Mouse (Mus musculus): ENCODE measurements at regions not wholly inside any gene's neighbourhood (a gene's known extent, or its start where the extent isn't known, plus 50 kb on each side); places are given as distances from the start of the nearest gene placed in this dataset.

DNA sequence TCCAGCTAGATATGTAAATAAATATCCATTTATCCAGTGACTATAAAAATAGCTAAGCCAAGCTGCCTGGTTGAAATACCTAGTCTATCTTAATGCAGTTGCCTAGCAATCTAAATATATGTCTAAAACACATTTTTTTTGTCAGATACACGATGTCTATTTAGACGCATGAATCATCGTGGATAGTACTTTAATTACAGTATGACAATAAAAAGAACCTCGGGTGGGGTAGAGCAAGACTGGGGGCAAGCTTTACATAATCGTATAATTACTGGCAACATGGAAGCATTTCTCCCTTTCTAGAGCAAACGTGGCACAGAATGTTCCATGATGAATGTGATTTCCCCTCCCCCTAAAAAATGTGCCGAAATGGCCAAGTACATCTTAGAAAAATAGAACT lies 180.4 kb downstream of the Gm19935 start:
- no peak for DNase-seq (ENCODE audit: low spot score in 2 of 2)

DNA sequence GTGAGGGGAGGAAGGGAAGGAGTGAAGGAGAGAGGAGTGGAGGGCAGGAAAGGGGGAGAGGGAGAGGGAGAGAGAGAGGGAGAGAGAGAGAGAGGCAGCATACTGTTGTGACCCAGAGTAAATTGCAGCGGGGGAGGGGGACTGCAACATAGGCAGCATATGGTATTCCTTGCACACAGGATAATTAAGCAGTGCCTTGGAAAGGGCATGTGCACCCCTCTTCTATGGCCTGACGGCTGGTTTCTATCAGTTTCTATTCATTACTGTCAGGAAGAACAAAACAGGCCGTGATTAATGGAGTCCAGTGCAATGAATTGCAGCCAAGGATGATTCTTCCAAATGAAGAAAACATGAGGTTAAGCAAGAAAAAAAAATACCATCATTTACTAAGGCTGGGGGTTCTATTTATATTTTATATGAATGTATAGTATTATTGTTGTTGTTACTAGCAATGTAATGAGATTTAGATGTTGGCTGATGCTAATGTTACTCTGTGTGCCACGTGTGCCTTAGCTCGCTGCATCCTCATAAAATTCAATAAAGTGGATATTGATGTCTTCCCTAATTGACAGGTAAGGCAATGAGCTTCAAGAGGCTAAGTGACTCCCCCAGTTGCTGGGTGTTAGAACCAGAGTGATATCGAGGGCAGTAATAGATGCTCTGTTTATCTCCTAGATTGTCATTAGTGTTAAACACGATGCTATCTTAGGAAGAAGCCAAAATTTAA lies 181.3 kb downstream of the Gm19935 start:
- no peak for DNase-seq (ENCODE audit: low spot score in 2 of 2)

GRCm38 (mm10) chr8:90630796-90631195 lies 186.4 kb downstream of the Gm19935 start:
- no peak for DNase-seq (ENCODE audit: low spot score in 2 of 2)

DNA sequence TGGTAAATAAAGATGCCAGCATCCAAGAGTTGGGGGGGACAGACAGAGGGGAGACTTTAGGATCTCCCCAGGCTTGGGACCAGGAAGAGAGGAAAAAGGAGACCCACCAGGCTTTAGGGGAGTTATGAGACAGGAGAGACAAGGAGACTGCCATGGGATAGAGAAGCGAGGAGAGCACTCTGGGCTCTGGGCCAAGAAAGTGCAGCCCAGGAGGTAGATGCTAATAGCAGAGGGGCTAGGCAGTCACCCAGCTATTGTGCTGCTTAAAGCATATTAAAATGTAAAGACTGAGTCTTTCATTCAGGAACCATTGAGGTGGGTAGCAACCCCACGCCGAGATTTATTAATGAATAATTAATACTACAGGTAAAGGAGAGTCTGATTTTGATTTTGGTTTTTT lies 208.8 kb downstream of the Gm19935 start:
- no peak for DNase-seq (ENCODE audit: low spot score in 2 of 2)

GRCm38 (mm10) chr8:90600946-90601695 lies 216.1 kb downstream of the Gm19935 start:
- DNase-seq (ENCODE audit: low spot score in 2 of 2): no peak

DNA sequence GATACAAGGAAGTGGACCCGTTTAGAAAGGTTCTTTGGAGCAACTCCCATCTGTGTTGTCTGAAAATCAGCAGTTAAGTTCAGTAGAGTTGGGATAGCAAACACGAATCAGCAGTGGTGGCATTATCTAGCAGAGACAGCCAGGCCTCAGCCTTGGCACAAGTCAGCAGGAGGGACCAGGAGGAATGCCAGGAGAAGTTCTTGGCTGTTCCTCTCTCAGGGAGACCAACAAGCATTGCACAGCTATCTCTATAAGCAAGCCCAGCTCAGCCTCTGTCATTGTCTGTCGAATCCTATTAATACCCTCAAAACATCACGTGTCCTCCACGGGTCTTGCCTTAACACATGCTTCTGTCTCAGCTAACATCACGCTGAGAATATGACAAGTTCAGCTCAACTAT lies 219.8 kb downstream of the Gm19935 start:
- no peak for DNase-seq (ENCODE audit: low spot score in 2 of 2)

GRCm38 (mm10) chr8:90579426-90579825 lies 231.3 kb upstream of the Tox3 start:
- no peak for DNase-seq (ENCODE audit: low spot score in 2 of 2)

GRCm38 (mm10) chr8:90576976-90577375 lies 228.8 kb upstream of the Tox3 start:
- DNase-seq (ENCODE audit: low spot score in 2 of 2): no peak

DNA sequence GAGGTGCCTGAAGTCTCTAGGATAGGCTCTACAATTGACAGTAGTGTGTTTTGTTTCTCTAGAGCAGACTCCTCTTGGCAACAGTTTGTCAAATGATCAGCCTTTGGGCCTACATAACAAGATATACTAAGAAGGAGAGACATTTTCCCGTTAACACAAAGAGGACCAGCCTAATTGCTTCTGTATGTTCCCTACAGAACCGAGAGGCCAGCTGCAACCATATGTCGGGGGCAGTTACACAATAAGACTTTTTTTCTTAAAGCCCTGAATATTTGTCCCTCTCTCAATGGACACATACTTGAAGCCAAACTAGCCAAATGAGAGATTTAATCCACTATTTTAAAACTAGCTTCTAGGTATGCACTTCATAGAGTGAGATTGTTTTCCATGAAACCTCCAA lies 226.5 kb upstream of the Tox3 start:
- no peak for DNase-seq (ENCODE audit: low spot score in 2 of 2)

GRCm38 (mm10) chr8:90556079-90556427 lies 207.9 kb upstream of the Tox3 start:
- DNase-seq (ENCODE audit: low spot score in 2 of 2): no peak

GRCm38 (mm10) chr8:90555415-90556078 lies 207.4 kb upstream of the Tox3 start:
- DNase-seq (ENCODE audit: low spot score in 2 of 2): no peak

GRCm38 (mm10) chr8:90547276-90547675 lies 199.1 kb upstream of the Tox3 start:
- DNase-seq (ENCODE audit: low spot score in 2 of 2): no peak

DNA sequence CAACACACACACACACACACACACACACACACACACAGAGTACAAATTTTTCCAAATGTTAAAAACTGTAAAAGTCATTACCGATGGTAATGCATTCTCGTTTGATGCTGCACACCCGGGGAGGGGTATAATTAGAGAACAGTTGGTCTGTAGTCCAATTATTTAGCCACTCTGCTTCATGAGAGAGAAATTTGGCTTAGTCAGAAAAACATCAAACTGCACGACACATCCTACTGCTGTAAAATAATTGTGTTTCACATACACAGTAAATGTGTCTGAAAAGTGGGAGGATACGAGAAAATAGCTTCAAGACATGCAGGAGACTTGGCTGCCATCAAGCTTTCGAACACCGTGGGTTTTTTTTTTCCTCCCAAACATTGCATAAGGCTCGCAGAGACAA lies 194.5 kb upstream of the Tox3 start:
- DNase-seq (ENCODE audit: low spot score in 2 of 2): no peak

DNA sequence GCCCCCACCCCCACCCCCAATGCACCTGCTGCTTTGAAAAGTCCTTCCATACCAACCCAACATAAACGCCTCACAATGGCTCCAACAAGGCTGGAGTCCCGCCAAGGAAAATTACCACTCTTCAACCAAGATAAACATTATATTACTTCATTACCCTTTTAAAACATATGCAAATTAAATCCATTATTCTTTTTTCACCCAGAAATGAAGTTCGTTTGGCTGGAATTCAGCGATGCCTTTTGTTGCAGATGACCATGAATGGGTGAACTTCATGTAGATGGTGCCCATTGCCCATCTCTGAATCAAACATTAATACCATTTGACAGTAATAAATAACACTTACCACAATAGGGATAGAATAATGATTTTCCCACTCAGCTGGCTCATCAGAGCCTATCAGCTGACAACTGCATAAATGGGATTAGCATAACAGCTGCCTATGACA lies 188.1 kb upstream of the Tox3 start:
- no peak for DNase-seq (ENCODE audit: low spot score in 2 of 2)

DNA sequence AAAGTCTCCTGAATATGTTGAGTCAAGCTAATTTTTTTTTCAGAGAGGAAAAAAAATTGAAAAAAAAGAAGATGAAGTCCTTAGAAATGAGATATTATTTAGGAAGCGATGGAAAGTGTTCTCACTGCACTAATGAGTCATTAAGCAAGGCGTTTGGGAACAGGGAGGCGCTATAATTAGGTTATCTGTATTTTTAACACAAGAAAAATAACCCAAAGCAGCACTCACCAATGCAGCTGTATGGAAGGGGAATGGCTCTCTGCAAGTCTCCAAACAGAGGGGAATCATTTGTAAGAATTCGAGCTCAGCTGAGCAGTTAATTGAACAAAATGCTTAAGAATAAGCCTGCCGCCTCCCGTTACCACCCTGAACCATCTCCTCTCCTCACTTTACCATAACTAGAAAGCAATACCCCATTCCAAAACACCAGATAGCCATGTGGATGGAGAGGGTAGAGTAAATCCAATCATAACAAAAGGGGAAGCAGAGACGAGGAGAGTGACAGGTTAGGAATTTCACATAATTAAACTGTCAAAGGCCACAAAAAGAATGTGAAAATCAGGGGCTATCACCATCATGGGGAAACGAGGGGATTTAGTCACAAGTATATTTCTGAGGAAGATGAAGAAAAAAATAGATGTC lies 187.5 kb upstream of the Tox3 start:
- DNase-seq (ENCODE audit: low spot score in 2 of 2): no peak

DNA sequence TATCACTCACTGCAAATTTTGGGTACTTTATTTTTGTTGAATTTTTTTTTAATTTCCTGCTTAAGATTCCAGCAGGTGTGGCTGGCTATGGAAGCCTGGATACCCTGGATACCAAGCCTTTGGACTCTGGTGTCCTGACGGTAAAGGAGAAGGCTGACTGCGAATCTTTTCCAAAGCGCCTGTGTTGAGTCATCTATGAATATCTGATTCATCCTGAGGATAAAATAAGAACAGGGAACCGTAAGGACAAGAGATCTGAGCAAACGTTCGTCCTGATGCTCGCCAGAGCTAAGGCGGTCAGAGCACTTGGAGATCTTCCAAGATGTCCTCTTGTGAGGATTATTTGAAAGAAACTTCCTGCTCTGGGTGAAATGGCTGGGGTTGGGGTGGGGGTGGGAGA lies 173.2 kb upstream of the Tox3 start:
- DNase-seq (ENCODE audit: low spot score in 2 of 2): no peak

DNA sequence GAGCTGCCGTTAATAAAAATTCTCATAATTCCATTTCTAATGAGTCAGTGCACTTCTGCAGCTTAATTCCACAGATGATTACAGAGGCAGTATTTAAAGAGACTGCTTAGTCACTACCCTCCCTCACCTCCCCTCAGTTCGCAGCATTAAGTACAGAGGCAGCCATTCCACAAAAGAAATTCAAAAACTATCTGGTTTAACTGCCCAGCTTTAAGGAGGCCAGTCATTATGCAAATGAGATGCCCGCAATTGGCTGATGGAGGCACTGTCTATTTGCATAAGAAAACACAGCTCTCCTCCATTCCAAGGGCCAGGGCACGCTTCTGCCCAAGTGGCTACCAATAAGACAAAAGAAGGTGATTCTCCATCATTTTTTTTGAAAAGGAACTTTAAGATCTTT lies 172.0 kb upstream of the Tox3 start:
- no peak for DNase-seq (ENCODE audit: low spot score in 2 of 2)

- DNase-seq (ENCODE audit: low spot score in 2 of 2): no peak
Measured at GRCm38 (mm10) chr8:90519567-90519966, 171.4 kb upstream of the Tox3 start.

GRCm38 (mm10) chr8:90514191-90514590 lies 166.0 kb upstream of the Tox3 start:
- no peak for DNase-seq (ENCODE audit: low spot score in 2 of 2)

DNA sequence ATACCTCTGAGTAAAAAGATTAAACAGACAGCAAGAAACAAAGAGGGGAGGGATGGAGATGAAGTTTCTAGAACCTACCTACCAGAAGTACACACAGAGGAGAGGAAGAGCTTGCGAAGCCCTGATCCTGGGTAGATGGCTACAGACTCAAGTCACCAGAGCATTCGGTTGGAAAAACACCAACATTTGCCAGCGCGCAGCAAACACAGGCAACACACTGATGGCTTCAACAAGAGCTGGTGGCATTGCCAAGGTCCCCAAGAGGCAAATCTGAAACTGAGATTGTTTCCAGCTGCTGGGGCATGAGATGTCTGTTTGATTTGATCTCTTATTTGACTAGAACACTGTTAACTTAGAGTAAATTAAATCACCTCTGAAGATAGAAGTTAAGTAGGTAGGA lies 165.5 kb upstream of the Tox3 start:
- no peak for DNase-seq (ENCODE audit: low spot score in 2 of 2)

DNA sequence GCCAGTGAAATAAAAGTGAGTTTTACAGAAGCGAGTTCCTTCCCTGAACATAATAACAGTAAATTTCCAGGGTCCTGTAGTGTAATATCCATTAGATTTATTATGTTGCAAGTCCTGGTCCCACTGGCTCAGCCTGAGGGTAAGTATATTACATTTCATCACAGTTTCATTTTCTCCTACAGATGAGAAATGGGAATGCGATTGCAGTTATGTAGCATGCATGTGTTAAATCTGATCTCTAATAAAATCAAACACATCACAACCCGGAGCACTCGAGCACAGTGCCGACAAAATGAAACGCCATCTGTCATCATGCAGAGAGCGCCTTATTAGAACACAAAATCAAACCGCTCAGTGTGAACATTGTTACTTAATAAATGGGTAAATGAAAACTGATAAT lies 165.0 kb upstream of the Tox3 start:
- DNase-seq (ENCODE audit: low spot score in 2 of 2): no peak

DNA sequence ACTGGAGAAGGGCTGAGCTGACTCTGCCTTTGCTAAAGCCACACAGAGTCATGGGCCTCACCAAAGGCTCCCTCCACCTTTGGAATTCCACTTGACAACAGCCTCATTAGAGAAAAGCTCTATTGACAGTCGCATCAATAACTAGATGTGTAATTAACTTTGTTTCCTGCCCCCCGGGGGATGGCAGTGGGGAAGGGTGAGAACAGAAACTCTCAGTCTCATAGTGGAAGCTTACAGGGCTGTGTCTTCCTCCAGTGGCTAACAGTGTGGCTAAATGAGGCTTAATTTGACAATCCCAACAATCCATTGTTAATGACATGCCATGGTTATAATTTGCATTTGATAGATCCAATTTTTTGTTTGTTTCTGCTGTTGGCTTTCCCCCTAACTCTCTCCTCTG lies 164.5 kb upstream of the Tox3 start:
- no peak for DNase-seq (ENCODE audit: low spot score in 2 of 2)

GRCm38 (mm10) chr8:90504521-90504920 lies 156.4 kb upstream of the Tox3 start:
- no peak for DNase-seq (ENCODE audit: low spot score in 2 of 2)
